Mouse (Mus musculus): ENCODE results near the gene Rhov.

Gene Rhov

DNA sequence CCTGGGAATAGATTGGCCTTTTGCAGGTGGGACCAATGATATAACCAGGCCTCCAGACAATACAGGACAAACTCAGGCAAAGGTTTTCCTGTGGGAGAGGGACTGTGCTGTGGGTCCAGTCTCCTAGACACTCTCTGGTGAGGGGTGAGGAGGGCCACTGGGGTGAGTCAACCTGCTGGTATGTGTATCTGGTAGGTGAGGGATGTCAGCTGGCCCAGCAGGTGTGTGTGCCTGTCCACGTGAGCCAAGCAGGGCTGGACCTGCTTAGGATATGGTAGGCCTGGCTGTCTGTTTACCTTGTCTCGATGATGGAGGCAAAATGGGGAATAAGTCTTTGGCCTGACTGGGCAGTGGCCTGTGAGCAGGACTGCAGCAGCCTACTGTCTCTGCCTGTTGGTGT, 32.4 kb downstream of the Rhov start:
- no peak for DNase-seq (ENCODE audit: low spot score in 2 of 2)

DNA sequence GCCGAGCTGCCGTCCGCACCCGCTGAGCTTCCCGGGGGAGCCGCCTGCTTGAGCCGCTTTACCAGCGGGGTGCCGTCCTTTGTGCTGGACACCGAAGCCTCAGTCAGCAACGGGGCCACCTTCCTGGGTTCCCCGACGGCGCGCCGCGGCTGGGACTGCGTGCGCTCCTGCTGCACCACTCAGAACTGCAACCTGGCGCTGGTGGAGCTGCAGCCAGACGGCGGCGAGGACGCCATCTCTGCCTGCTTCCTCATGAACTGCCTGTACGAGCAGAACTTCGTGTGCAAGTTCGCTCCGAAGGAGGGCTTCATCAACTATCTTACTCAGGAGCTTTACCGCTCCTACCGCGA, 33.2 kb downstream of the Rhov start:
- no peak for DNase-seq (ENCODE audit: low spot score in 2 of 2)

DNA sequence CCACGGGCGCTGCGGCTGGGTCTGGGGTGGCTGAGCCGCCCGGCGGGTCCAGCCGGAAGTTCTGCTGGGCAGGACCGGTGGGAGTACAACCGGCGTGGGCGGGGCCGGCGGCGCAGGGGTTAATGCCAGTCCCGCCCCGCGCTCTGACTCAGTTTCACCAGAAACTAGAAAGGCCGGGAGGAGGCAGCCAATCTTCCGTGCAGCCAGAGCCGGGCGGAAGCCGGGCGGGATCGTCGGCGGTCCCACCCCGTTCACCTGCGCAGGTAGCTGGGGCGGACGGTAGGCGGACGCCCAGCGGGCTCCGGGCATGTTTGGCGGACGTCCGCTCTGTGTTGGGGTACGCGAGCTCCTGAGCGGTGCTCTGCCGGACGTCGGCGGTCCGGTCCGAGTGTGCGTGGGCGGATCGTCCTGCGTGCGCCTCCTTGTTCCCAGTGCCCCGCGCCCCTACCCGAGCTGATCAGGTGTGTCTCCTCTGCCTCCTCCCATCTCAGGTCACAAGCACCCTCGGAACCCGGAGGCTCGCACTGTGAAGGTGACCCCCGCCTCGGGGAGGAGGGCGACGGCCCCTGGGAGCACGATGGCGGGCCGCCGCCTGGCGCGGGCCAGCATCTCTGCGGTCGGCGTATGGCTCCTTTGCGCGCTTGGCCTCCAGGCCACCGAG, 33.7 kb downstream of the Rhov start, which contains the start of gene Spint1:
Spint1 (plus strand) TSS at position 153 of the 661 bp plus-strand sequence.
- DNase-seq (ENCODE audit: low spot score in 2 of 2), result no peak

DNA sequence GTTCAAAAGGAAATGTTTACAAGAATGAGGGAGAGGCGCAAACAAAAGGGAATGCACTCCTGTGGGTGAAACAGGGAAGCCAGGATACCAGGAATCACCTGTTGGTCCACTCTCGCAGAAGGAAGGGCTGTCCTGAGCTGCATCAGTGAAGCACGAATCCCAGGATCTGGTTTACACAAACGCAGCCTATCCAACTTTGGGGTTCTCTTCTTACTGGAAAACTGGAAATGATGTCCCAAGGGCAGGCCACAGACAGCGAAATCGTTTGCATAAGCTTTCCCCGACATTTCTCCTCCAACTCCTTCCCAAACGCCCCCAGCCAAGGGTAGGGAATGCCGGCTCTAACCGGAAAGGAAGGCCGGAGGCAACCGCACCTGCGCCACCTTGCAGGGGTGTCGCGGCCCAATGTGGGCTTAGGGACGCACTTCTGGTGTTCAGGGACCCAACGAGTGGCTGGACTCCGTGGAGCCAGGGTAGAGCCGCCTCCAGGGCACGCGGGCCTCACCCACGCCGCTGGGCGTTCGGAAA, 34.3 kb downstream of the Rhov start:
- DNase-seq (ENCODE audit: low spot score in 2 of 2), result no peak

DNA sequence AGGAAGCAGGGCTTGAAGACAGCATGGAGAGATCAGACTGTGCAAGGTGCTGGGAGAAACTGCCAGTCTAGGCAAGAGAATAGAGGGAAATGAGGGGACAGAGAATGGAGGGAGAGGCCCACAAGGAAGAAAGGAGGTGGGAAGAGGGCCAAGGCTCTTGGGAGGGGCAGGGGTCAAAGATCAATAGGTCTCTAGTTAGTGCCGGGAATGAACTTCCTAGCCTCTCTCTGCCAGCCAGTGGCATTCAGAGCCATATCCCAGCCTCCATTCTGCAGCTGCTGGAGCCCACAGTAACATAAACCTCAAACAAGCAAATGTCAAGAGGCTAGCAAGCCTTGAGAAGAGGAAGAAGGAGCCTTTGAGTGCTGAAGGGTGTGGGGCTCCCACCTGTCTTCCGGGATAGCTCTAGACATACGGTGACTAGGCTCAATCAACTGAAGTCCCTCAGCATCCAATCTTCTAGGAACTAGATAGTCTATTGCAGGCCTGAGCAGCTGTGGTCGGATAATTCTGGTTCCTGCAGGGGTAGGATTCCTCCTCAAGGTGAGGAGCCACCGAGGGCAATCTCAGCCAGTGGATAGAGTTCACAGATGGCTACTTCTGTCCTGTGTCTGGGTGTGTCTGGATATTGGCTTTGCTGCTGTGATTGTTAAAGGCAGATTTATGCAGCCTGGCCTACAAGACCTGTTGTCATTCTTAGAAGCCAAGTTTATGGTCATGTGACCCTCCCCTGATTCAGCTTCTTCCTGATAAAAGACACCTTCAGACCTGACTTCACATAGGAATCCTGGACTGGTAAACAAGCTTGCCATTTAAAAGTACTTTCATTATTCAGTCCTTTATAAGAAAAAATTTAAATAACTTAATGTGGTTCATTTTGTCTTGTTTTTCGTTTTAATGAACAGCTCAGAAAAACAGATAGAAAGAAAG, 41.0 kb downstream of the Rhov start, which contains the start of gene Ppp1r14d:
Ppp1r14d (minus strand) TSS at position 132 of the 930 bp plus-strand sequence.
- no peak for DNase-seq (ENCODE audit: low spot score in 2 of 2)

Measured in spleen, postnatal 14 days (tissue).